Mouse (Mus musculus) megakaryocyte, embryonic 14.5 days (primary cell): ENCODE results near the gene Dock11. TPM values are rescaled to one million over a fixed set of nuclear protein-coding genes. Genes with fewer than 3 reads are reported as not detected.

Experiments
- H3K27me3 ChIP-seq: replicated peaks from 2 replicates; pipeline ENCODE3; 2012; ENCODE audit warnings: inconsistent platforms
- H3K36me3 ChIP-seq: replicated peaks from 2 replicates; pipeline ENCODE3; 2012; ENCODE audit warnings: low read length, inconsistent platforms, mixed read lengths
- H3K4me1 ChIP-seq: 2 replicates; pipeline ENCODE4 v1.6.1; 2012; ENCODE audit warnings: inconsistent platforms
- H3K4me3 ChIP-seq: replicated peaks from 2 replicates; pipeline ENCODE3; 2012; ENCODE audit warnings: moderate library complexity, mild to moderate bottlenecking, inconsistent platforms
- H3K9me3 ChIP-seq: 2 replicates; pipeline ENCODE4 v1.6.1; 2012; ENCODE audit warnings: inconsistent platforms
- FLI1 ChIP-seq: IDR thresholded peaks from 2 replicates; pipeline ENCODE4 v1.6.1; 2012; ENCODE audit warnings: low read length, inconsistent platforms, mixed read lengths
- GATA1 ChIP-seq: IDR thresholded peaks from 3 replicates; pipeline ENCODE4 v1.6.1; 2012; ENCODE audit warnings: mixed read lengths, low read length, inconsistent platforms, borderline replicate concordance
- polyA plus RNA-seq: library from polyadenylated mRNA; stranded (reverse); fragments of >175 nt; gene quantifications from 2 replicates; pipeline ENCODE4 v1.2.3, GENCODE M21; 2012; ENCODE audit warnings: low replicate concordance; ENCODE audit not compliant: insufficient read depth

The Dock11 gene
- polyA plus RNA-seq, 1 experiment, result 0.46 TPM

- no peaks in the 10 kb centered on the region for H3K4me1 ChIP-seq
- H3K4me3 ChIP-seq, result no peak overlapping the region
- H3K27me3 ChIP-seq, result peaks cover 5% of the 10 kb centered on the region
- no peaks in the 10 kb centered on the region for H3K9me3 ChIP-seq
- TF ChIP-seq GATA1, result no peak
- TF ChIP-seq FLI1, result no peak
- no peaks in the 10 kb centered on the region for H3K36me3 ChIP-seq
These were observed 200.0 kb downstream of the Dock11 start for GRCm38 (mm10) chrX:36088464-36089256.

- Histone ChIP-seq H3K9me3 (no peaks in the 10 kb centered on the region), H3K36me3 (no peaks in the 10 kb centered on the region), H3K4me1 (no peaks in the 10 kb centered on the region), H3K4me3 (no peak overlapping the region), H3K27me3 (peaks cover 5% of the 10 kb centered on the region)
- no peak for TF ChIP-seq FLI1
These were observed 212.3 kb downstream of the Dock11 start for GRCm38 (mm10) chrX:36100883-36101282.

DNA sequence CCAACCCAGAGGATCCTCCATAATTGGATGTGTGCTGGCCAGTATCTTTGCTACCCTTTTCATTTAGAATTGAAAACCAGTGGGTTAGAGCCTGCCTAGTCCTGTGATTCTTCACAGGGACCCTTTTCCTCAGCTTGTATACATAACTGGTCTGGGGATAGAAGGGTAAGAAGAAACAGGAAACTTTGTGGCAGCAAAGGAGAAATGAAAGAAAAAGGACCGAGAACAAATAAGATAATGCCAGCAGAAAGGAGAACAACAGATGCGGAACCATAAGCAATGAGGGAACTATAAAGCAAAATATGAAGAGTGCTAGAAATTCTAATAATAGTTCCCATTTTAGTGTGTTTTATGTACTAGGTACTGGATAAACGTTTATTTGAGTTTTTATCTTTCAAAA is 212.7 kb downstream of the Dock11 start:
- H3K4me1 ChIP-seq, result no peaks in the 10 kb centered on the region
- H3K27me3 ChIP-seq, result peaks cover 5% of the 10 kb centered on the region
- no peaks in the 10 kb centered on the region for H3K36me3 ChIP-seq
- no peak overlapping the region for H3K4me3 ChIP-seq
- no peaks in the 10 kb centered on the region for H3K9me3 ChIP-seq
- TF ChIP-seq FLI1 (no peak), GATA1 (no peak)

DNA sequence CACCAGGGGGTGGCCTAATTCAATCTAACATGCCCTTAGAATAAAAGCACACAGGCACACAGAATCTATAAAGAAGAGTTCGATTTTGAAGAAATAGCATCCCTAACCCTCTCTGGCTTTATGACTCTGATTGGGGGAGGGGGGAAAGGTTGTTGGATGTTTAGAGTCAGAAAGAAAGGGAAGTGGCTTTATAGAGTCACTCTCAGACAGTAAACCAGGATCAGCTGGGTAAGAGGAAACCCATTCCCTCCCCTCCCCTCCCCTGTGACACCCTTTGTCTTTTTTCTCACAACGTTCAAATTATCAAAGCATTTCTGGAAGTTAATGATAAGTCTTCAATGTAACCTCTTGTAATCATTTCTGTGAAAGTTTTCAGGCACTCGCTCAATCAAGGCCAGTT is 220.0 kb downstream of the Dock11 start:
- Histone ChIP-seq H3K36me3 (no peaks in the 10 kb centered on the region), H3K4me3 (no peak overlapping the region), H3K9me3 (0 out of 2 replicates have a peak, but pooled peaks cover 11% of the 10 kb centered on the region), H3K27me3 (peaks cover 41% of the 10 kb centered on the region), H3K4me1 (peaks cover 10% of the 10 kb centered on the region)
- TF ChIP-seq FLI1 (no peak), GATA1 (no peak)

- Histone ChIP-seq H3K4me3 (peak within 1 kb of the TSS; percentile 90), H3K27me3 (peaks cover 46% of the 10 kb centered on the region), H3K4me1 (peaks cover 10% of the 10 kb centered on the region), H3K36me3 (no peaks in the 10 kb centered on the region), H3K9me3 (0 out of 2 replicates have a peak, but pooled peaks cover 11% of the 10 kb centered on the region)
- TF ChIP-seq FLI1, result no peak
- TF ChIP-seq GATA1, result no peak
These were observed 223.2 kb downstream of the Dock11 start, which contains the start of gene Il13ra1 for GRCm38 (mm10) chrX:36111622-36112421. Gene Il13ra1 (plus strand): TSS chrX:36112110.

DNA sequence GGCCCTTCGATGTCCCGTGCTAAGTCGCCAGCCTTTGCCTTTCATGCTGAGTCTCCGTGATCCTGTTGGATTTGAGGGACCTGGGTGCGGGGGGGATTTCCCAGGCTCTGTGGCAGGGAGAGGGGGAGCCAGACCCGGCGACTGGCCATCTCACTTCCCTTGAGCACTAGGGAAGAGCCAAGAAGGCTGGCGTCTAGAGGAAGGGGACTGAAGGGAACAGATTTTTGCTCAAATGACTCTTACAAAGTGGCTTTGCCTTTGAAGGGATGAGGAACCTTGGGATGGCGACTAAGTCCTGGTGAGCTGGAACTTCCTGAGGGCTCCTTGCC is 223.8 kb downstream of the Dock11 start:
- Histone ChIP-seq H3K9me3 (0 out of 2 replicates have a peak, but pooled peaks cover 11% of the 10 kb centered on the region), H3K27me3 (peaks cover 40% of the 10 kb centered on the region), H3K36me3 (no peaks in the 10 kb centered on the region), H3K4me3 (peak overlapping the region; percentile 90), H3K4me1 (peaks cover 10% of the 10 kb centered on the region)
- no peak for TF ChIP-seq FLI1

DNA sequence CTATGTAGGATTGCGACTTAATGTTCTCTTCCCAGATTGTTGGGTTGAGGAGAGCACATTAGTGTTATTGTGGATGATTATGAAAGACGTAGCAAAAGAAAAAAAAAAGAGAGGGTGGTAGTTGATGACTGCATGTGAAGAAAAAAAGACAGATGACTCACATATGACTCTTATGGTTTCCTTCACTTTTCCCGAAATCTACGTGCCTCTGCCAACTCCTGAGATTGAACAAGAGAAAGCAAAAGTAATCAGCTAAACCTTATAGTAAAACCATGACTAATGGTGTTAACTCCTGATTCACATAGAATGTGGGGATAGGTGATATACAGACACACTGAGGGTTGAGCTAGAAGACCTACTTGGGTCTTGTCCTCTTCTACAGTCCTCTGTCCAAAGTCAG is 226.5 kb downstream of the Dock11 start:
- Histone ChIP-seq H3K9me3 (0 out of 2 replicates have a peak, but pooled peaks cover 11% of the 10 kb centered on the region), H3K36me3 (no peaks in the 10 kb centered on the region), H3K4me3 (no peak overlapping the region), H3K4me1 (peaks cover 7% of the 10 kb centered on the region), H3K27me3 (peaks cover 42% of the 10 kb centered on the region)
- TF ChIP-seq GATA1, result no peak
- no peak for TF ChIP-seq FLI1

Other genes with a start within 250 kb of the Dock11 start
- 0.40 TPM in 1 of 2 replicates, not detected in the other for gene Il13ra1, start 223.3 kb downstream of the Dock11 start, polyA plus RNA-seq